Mouse (Mus musculus): ENCODE measurements around the gene Klf1.

DNA sequence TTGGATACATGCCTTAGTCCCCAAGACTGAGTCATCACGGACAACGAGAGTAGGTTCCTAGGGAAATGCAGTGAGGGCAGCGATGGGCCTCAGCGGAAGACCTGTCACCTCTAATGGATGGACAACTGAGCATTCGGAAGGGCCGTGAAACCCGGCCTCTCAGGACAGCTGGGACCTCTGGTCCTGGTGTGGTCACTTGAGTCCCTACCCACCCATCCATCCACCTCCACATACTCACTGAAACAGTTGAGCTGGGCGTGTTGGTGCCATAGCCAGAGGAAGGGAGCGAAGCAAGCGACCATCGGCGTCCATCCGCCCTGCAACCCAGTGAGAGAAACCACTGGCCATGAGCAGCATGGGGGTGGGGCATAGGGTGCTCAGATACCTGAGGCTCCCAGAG lies 28.9 kb downstream of the Klf1 start:
- TF ChIP-seq EP300 (IDR thresholded peaks at IDR 0.05; ENCODE audit: insufficient read depth, low read depth, low read length) (no peak), POLR2A (IDR thresholded peaks at IDR 0.05; ENCODE audit: insufficient read depth, low read depth, low read length) (no peak), CTCF (IDR thresholded peaks at IDR 0.05) (no peak)
